Mouse (Mus musculus): ENCODE results near the gene Avpr1b.

GRCm38 (mm10) chr1:131600314-131600713 is 1.3 kb downstream of the Avpr1b start:
- TF ChIP-seq GATA1 (IDR thresholded peaks at IDR 0.05; ENCODE audit: borderline replicate concordance, low read length) = no peak
- no peak for TF ChIP-seq FLI1 (IDR thresholded peaks at IDR 0.05; ENCODE audit: low read length)
